Mouse (Mus musculus): Measurements from ENCODE around the gene Psmd5. TPM values are rescaled to one million over a fixed set of nuclear protein-coding genes. Genes with fewer than 3 reads are reported as not detected.

Gene Psmd5
- polyA plus RNA-seq, 1 experiment from 2014 or later: 68.0 TPM

DNA sequence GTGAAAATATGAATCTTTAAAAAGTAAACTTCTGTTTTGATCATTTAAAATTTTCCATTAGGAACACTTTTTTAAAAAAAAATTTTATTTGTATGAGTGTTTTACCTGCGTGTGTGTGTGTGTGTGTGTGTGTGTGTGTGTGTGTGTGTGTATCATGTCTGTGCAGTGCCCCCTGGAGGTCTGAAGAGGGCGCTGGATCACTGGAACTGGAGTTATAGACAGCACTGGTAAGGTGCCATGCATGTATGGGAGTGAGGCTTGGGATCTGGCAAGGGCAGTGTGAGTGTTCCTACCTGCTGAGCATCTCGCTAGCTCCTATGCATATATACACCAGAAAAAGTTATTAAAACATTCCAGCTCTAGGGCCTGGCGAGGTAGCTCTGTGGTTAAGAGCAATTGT is 27.0 kb upstream of the Psmd5 start:
- Histone ChIP-seq H3K4me2 (no peak overlapping the region), H3K9ac (ENCODE audit: low read depth, low read length) (no peak overlapping the region), H3K4me3 (ENCODE audit: low read depth, low read length) (no peak overlapping the region), H3K27me3 (ENCODE audit: control insufficient read depth, insufficient read depth, low read length) (no peaks in the 10 kb centered on the region), H3K9me3 (replicated peaks; ENCODE audit: control insufficient read depth, low read length) (no peaks in the 10 kb centered on the region), H3K36me3 (ENCODE audit: control insufficient read depth, insufficient read depth, low read length) (no peaks in the 10 kb centered on the region), H3K4me1 (ENCODE audit: control insufficient read depth, insufficient read depth, low read length) (0 out of 2 replicates have a peak, but pooled peaks cover 4% of the 10 kb centered on the region), H3K27ac (ENCODE audit: low read depth, low read length) (no peak overlapping the region)
- 78% methylated on average over 4 of the region's 4 CpGs for WGBS (ENCODE audit: insufficient replicate concordance)
- ATAC-seq (replicated peaks; ENCODE audit: insufficient number of reproducible peaks, low FRiP score, low TSS enrichment): no peak

DNA sequence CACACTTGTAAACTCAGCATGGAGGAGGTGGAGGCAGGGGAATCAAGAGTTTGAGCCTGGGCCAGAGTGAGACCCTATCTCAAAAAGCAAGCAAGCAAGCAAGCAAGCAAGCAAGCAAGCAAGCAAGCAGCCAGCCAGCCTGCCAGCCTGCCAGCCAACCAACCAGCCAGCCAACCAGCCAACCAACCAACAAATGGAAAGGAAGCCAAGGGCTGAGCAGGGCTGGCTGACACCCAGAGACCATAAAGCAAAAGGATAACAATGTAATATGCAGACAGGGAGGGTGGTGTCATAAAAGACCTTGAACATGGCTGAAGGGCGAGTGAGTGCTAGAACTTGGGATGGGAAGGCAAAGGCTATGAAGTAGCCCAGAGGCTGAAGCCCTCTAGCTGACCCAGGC is 25.6 kb upstream of the Psmd5 start:
- Histone ChIP-seq H3K36me3 (ENCODE audit: control insufficient read depth, insufficient read depth, low read length) (no peaks in the 10 kb centered on the region), H3K27me3 (ENCODE audit: control insufficient read depth, insufficient read depth, low read length) (no peaks in the 10 kb centered on the region), H3K9ac (ENCODE audit: low read depth, low read length) (no peak overlapping the region), H3K27ac (ENCODE audit: low read depth, low read length) (no peak overlapping the region), H3K4me3 (ENCODE audit: low read depth, low read length) (no peak overlapping the region), H3K9me3 (replicated peaks; ENCODE audit: control insufficient read depth, low read length) (no peaks in the 10 kb centered on the region), H3K4me1 (ENCODE audit: control insufficient read depth, insufficient read depth, low read length) (0 out of 2 replicates have a peak, but pooled peaks cover 4% of the 10 kb centered on the region), H3K4me2 (no peak overlapping the region)
- 86% methylated on average over 1 of the region's 1 CpGs for WGBS (ENCODE audit: insufficient replicate concordance)
- ATAC-seq (replicated peaks; ENCODE audit: insufficient number of reproducible peaks, low FRiP score, low TSS enrichment): no peak

DNA sequence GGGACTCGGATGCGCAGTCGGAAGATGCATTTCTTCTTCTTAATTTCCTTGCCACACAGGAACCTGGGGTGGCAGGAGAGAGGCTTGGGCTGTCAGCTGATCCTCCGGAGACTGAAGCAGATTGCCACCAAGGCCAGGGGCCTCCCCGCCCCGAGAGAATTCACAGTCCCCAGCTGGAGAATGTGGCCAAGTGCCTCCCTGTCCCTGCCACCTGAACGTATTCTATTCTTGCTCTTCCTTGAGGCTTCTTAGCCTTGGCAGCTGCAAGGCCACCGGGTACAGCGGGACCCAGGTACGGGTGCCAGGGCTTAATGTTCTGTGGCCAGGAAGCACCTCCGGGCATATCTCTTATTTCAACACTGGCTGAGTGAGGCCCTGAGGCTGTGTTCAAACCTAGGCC is 24.9 kb upstream of the Psmd5 start:
- no peaks in the 10 kb centered on the region for H3K9me3 ChIP-seq (replicated peaks; ENCODE audit: control insufficient read depth, low read length)
- H3K4me3 ChIP-seq (ENCODE audit: low read depth, low read length): no peak overlapping the region
- H3K4me1 ChIP-seq (ENCODE audit: control insufficient read depth, insufficient read depth, low read length): 0 out of 2 replicates have a peak, but pooled peaks cover 4% of the 10 kb centered on the region
- no peak overlapping the region for H3K9ac ChIP-seq (ENCODE audit: low read depth, low read length)
- ATAC-seq (replicated peaks; ENCODE audit: insufficient number of reproducible peaks, low FRiP score, low TSS enrichment): no peak
- no peaks in the 10 kb centered on the region for H3K27me3 ChIP-seq (ENCODE audit: control insufficient read depth, insufficient read depth, low read length)
- no peak overlapping the region for H3K27ac ChIP-seq (ENCODE audit: low read depth, low read length)
- 75% methylated on average over 11 of the region's 11 CpGs for WGBS (ENCODE audit: insufficient replicate concordance)
- H3K36me3 ChIP-seq (ENCODE audit: control insufficient read depth, insufficient read depth, low read length): no peaks in the 10 kb centered on the region
- no peak overlapping the region for H3K4me2 ChIP-seq

DNA sequence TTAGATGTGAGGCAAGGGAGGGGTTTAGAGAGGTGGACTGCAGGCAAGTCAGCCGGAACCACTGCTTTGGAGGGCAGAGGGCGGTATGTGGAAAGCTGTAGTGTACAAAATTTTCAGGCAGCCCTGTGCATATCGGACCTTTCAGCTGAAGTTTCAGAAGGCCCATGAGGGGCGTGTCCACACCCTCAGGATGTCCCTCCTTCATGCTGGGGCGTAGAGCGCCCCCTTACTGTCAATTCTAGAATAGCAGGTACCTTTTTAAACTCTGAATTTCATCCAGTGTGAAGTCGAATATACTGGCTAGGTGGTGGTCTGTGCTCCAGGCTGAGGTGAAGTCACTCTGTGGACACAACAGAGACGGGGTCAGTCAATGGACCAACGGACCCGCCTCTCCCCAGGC is 23.1 kb upstream of the Psmd5 start:
- Histone ChIP-seq H3K4me1 (ENCODE audit: control insufficient read depth, insufficient read depth, low read length) (no peaks in the 10 kb centered on the region), H3K4me2 (no peak overlapping the region), H3K36me3 (ENCODE audit: control insufficient read depth, insufficient read depth, low read length) (no peaks in the 10 kb centered on the region), H3K27me3 (ENCODE audit: control insufficient read depth, insufficient read depth, low read length) (0 out of 2 replicates have a peak, but pooled peaks cover 3% of the 10 kb centered on the region), H3K9me3 (replicated peaks; ENCODE audit: control insufficient read depth, low read length) (no peaks in the 10 kb centered on the region), H3K4me3 (ENCODE audit: low read depth, low read length) (no peak overlapping the region), H3K27ac (ENCODE audit: low read depth, low read length) (no peak overlapping the region), H3K9ac (ENCODE audit: low read depth, low read length) (no peak overlapping the region)
- 22% methylated on average over 10 of the region's 10 CpGs for WGBS (ENCODE audit: insufficient replicate concordance)
- ATAC-seq (replicated peaks; ENCODE audit: insufficient number of reproducible peaks, low FRiP score, low TSS enrichment): no peak

DNA sequence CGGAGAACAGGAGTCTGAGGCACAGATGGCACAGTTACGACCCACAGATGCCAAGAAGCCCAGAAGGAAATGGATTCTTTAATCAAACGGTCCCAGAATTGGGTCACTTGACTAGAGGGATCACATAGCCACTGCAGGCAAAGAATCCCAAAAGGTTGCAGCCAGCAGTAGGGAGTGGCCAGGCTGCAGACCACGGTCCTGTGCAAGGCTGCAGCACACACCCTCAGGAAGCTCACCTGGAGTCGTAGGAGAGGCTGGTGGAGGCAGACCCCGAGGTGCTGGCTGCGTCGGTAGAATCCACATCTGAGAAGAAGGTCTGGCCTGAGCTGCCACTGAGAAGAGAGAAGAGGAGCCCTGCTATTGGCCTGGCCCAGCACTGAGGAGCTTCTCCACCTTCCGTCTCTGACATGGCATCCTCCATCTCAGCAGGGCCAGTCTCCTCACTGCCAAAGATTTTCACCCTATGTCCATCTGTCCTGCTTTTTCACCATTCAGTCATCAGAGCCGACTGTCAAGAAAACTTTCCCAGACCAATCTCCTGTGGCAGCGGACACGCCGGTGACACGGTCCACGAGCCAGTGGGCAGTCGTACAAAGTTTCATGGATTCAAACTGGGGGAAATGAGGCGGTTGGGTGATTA is 22.2 kb upstream of the Psmd5 start:
- Histone ChIP-seq H3K4me1 (ENCODE audit: control insufficient read depth, insufficient read depth, low read length) (no peaks in the 10 kb centered on the region), H3K27me3 (ENCODE audit: control insufficient read depth, insufficient read depth, low read length) (0 out of 2 replicates have a peak, but pooled peaks cover 3% of the 10 kb centered on the region), H3K27ac (ENCODE audit: low read depth, low read length) (no peak overlapping the region), H3K4me2 (no peak overlapping the region), H3K9ac (ENCODE audit: low read depth, low read length) (no peak overlapping the region), H3K4me3 (ENCODE audit: low read depth, low read length) (no peak overlapping the region), H3K9me3 (replicated peaks; ENCODE audit: control insufficient read depth, low read length) (no peaks in the 10 kb centered on the region), H3K36me3 (ENCODE audit: control insufficient read depth, insufficient read depth, low read length) (no peaks in the 10 kb centered on the region)
- ATAC-seq (replicated peaks; ENCODE audit: insufficient number of reproducible peaks, low FRiP score, low TSS enrichment): no peak
- WGBS (ENCODE audit: insufficient replicate concordance): 83% methylated on average over 17 of the region's 17 CpGs

DNA sequence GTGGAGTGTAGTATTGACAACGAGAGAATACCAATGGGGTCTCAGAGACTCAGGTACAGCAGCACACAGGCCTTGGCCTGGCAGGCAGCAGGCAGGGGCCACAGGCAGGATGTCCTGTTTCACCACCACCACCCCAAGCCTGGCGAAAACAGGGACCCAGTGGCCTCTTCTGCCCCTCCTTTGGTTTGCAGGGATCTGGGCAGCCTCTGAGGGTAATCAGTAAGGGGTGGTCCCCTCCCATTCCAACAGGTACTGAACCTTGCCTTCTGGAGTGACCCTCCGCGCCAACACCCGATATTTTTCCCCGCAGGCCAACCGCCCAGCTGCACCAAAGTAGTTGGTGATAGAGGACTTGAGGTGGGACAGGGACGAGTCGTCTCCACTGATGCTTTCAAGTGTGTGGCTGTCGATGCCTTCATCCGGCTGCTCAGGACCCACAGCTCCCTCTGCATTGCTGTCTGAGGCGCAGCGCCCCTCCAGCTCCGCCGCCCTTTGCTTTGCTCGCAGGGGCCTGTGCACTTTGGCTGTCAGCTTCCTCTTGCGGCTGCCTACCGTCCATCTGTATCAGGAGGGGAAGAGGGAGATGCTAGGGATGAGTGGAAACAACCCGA is 20.8 kb upstream of the Psmd5 start:
- no peaks in the 10 kb centered on the region for H3K36me3 ChIP-seq (ENCODE audit: control insufficient read depth, insufficient read depth, low read length)
- H3K4me1 ChIP-seq (ENCODE audit: control insufficient read depth, insufficient read depth, low read length): no peaks in the 10 kb centered on the region
- ATAC-seq (replicated peaks; ENCODE audit: insufficient number of reproducible peaks, low FRiP score, low TSS enrichment): no peak
- H3K27me3 ChIP-seq (ENCODE audit: control insufficient read depth, insufficient read depth, low read length): 0 out of 2 replicates have a peak, but pooled peaks cover 3% of the 10 kb centered on the region
- 63% methylated on average over 19 of the region's 19 CpGs for WGBS (ENCODE audit: insufficient replicate concordance)
- H3K4me2 ChIP-seq: no peak overlapping the region
- H3K4me3 ChIP-seq (ENCODE audit: low read depth, low read length): no peak overlapping the region
- no peak overlapping the region for H3K9ac ChIP-seq (ENCODE audit: low read depth, low read length)
- H3K9me3 ChIP-seq (replicated peaks; ENCODE audit: control insufficient read depth, low read length): no peaks in the 10 kb centered on the region
- no peak overlapping the region for H3K27ac ChIP-seq (ENCODE audit: low read depth, low read length)

DNA sequence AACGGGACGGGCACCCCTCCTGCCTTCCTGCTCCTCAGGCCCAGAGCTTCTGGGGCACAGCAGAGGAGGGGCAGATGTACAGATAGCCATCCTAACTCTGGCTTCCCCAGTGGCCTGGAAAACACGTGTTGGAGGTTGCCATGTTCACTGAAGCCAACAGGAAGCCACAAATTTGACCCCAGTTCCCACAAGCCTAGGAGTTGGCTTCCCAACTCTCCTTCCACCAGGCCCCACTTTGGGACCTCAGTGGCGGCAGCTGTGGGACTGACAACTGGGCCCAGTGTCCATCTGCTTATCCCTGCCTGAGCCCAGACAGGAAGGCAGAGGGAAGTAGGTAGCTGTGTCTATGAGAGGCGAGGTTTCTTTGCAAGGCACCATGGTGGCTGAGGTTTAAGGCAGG is 19.2 kb upstream of the Psmd5 start:
- Histone ChIP-seq H3K36me3 (ENCODE audit: control insufficient read depth, insufficient read depth, low read length) (no peaks in the 10 kb centered on the region), H3K4me2 (no peak overlapping the region), H3K9ac (ENCODE audit: low read depth, low read length) (no peak overlapping the region), H3K9me3 (replicated peaks; ENCODE audit: control insufficient read depth, low read length) (no peaks in the 10 kb centered on the region), H3K27ac (ENCODE audit: low read depth, low read length) (no peak overlapping the region), H3K4me1 (ENCODE audit: control insufficient read depth, insufficient read depth, low read length) (no peaks in the 10 kb centered on the region), H3K4me3 (ENCODE audit: low read depth, low read length) (no peak overlapping the region), H3K27me3 (ENCODE audit: control insufficient read depth, insufficient read depth, low read length) (0 out of 2 replicates have a peak, but pooled peaks cover 3% of the 10 kb centered on the region)
- ATAC-seq (replicated peaks; ENCODE audit: insufficient number of reproducible peaks, low FRiP score, low TSS enrichment): no peak
- WGBS (ENCODE audit: insufficient replicate concordance): 58% methylated on average over 5 of the region's 5 CpGs

DNA sequence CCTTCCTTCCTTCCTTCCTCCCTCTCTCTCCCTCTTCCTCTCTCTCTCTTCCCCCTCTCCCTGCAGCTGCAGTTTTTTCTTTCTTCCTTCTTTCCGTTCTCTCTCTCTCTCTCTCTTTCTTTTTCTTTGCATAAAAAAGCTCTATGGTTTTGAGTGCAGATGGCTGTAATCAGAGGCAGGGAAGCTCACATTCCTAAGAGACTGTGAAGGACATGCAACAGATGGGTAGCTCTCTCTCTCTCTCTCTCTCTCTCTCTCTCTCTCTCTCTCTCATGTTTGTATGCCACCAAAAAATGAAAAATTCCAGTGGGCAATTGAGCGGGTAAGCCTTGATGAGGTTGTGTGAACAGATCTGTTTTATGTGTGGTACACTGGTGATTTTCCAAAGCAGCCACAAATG is 9.4 kb upstream of the Psmd5 start:
- H3K36me3 ChIP-seq (ENCODE audit: control insufficient read depth, insufficient read depth, low read length): no peaks in the 10 kb centered on the region
- H3K4me1 ChIP-seq (ENCODE audit: control insufficient read depth, insufficient read depth, low read length): no peaks in the 10 kb centered on the region
- WGBS (ENCODE audit: insufficient replicate concordance): 75% methylated on average over 2 of the region's 2 CpGs
- ATAC-seq (replicated peaks; ENCODE audit: insufficient number of reproducible peaks, low FRiP score, low TSS enrichment): no peak
- H3K4me3 ChIP-seq (ENCODE audit: low read depth, low read length): no peak overlapping the region
- H3K4me2 ChIP-seq: no peak overlapping the region
- no peaks in the 10 kb centered on the region for H3K9me3 ChIP-seq (replicated peaks; ENCODE audit: control insufficient read depth, low read length)
- no peak overlapping the region for H3K9ac ChIP-seq (ENCODE audit: low read depth, low read length)
- H3K27me3 ChIP-seq (ENCODE audit: control insufficient read depth, insufficient read depth, low read length): peaks cover 5% of the 10 kb centered on the region; the same call in 1 of the 2 replicates
- H3K27ac ChIP-seq (ENCODE audit: low read depth, low read length): no peak overlapping the region

DNA sequence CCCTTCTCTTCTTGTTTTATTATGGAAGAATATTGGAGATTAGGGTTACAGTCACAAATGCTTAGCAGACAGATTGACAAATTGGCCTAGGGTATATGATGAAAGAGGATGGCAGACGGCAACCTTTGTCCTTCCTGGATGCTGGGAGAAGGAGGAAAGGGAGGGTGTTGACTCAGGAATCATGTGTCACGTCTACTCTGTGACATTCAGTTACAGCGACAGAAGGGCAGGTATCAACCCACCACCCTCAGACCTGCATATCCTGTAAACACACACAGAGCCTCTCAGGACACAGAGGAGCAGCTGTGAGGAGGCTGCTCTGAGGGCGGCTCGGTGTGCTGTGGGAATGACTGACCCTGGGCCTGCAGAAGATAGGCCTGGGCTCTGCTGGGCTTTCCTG is 8.4 kb upstream of the Psmd5 start:
- Histone ChIP-seq H3K9me3 (replicated peaks; ENCODE audit: control insufficient read depth, low read length) (no peaks in the 10 kb centered on the region), H3K27ac (ENCODE audit: low read depth, low read length) (no peak overlapping the region), H3K4me3 (ENCODE audit: low read depth, low read length) (no peak overlapping the region), H3K4me2 (no peak overlapping the region), H3K9ac (ENCODE audit: low read depth, low read length) (no peak overlapping the region), H3K27me3 (ENCODE audit: control insufficient read depth, insufficient read depth, low read length) (peaks cover 5% of the 10 kb centered on the region; the same call in 1 of the 2 replicates), H3K36me3 (ENCODE audit: control insufficient read depth, insufficient read depth, low read length) (no peaks in the 10 kb centered on the region), H3K4me1 (ENCODE audit: control insufficient read depth, insufficient read depth, low read length) (no peaks in the 10 kb centered on the region)
- WGBS (ENCODE audit: insufficient replicate concordance): 39% methylated on average over 5 of the region's 5 CpGs
- no peak for ATAC-seq (replicated peaks; ENCODE audit: insufficient number of reproducible peaks, low FRiP score, low TSS enrichment)

Data from heart, embryonic 11.5 days (tissue).